Mouse (Mus musculus) naive thymus-derived CD4-positive, alpha-beta T cell, adult 5 months (primary cell): ENCODE data around the gene Alg9. TPM values are rescaled to one million over a fixed set of nuclear protein-coding genes. Genes with fewer than 3 reads are reported as not detected.

Experiments
- polyA plus RNA-seq: library from polyadenylated mRNA; unstranded; fragments of 100-300 nt; shearing (Covaris generic); gene quantifications from one replicate; pipeline ENCODE4 v1.2.1, GENCODE M21; 2017

Alg9 gene
- 22.7 TPM for polyA plus RNA-seq

DNA sequence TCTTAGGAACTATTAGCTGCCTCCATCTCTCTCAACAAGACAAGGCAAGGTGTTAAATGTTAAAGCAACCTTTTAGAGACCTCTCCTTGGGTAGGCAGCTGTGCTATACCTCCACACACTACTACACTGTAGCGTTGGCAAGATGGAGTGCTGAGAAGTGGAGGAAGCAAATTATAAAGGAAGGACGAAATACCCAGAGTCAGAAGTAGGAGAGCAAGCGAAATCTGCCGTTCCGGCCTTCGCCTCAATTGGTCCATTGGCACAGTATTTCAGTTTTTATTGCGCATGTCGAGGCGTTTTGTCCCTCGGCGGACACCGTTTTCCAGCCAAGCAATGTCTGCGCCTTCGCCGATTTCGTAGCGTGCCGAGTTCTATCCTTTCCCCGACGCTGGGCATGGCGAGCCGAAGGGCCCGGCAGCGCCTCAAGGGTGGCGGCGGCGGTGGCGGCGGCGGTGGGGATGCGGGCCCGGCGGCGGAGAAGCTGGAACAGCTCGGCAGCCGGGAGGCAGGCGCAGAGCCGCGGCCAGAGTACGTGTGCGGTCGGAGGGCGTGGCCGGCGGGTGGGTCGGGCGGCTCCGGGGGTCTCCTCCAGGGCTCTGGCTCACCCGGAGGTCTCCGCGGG, at the start of gene Alg9, which contains the start of gene 1110032A03Rik:
TSS of gene Alg9 (plus strand) at position 29 of the 622 bp plus-strand sequence.
TSS of gene 1110032A03Rik (minus strand) at position 530 of the 622 bp plus-strand sequence.

GRCm38 (mm10) chr9:50738914-50739870, 35.6 kb upstream of the Alg9 start, which contains the start of gene Dixdc1:
TSS of gene Dixdc1 (minus strand) at chr9:50739517.

DNA sequence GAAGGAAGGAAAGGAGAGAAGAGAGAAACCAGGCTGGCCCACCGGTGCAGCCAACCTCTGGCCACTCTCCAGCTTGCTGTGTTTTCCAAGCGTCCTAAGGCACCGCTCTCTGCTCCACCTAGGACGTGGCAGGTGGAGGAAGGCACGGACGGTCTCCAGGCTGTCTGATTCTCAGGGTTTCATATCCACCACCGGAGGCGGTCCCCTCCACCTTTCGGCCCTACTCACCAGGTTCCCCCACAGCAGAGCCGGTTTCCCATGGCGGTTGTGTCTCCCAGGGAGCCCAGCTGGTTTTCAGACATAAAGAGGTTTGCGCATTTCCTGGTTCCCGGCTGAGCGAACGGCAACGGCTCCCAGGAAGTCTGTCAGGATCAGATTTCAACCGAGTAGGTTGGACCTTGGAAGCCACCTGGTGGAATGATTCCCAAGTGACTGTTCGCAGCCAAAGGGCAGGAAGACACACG, 28.6 kb upstream of the Alg9 start, which contains the start of gene 2310030G06Rik:
TSS of gene 2310030G06Rik (minus strand) at position 323 of the 464 bp plus-strand sequence.

DNA sequence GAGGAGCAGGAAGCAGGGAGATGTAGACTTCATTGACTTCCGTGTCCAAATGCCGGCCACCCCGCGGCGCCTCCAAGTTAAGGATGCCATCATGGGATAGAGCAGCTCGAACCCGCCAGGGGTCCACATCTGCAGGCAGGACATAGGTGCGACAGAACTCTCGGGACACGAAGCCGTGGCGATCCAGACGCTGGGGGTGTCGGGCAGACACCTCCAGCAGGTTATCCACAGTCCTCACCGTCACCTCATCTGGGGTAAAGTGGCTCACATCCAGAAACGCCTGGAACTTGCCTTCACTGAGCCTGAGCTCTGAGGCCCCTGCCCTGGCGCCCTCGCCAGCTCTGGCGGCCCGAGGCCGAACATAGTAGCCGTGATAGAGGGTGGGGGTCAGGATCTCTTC, 23.5 kb upstream of the Alg9 start, which contains the start of gene Cryab:
TSS of gene Cryab (plus strand) at position 3 of the 400 bp plus-strand sequence.

DNA sequence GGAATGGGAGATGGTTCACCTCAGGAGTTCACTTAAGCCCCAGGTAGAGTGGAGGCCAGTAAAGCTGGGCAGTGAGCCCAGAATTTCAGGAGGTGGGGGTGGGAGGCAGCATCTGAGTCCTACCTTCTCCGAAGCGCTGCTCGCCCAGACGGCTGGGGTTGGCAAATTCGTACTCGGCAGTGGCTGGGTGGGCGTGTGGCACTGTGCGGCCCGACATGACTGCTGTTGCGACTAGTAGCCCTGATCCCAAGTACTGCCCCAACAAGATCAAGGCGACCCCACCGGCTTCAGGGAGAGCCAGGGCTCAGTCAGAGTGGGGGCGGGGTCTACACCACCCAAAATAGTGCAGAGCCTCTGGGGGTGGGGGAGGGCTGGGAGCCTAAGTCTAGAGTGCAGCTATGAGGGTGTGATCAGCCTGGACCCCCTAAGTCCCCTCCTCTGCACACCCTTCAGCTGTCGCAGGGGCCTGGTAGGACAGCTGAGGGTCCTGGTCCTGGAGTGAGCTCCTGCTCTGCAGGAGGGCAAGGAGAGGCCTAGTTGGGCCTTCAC, 22.7 kb upstream of the Alg9 start, which contains the start of gene Hspb2:
TSS of gene Hspb2 (minus strand) at position 301 of the 549 bp plus-strand sequence.

GRCm38 (mm10) chr9:50768107-50769002, 6.5 kb upstream of the Alg9 start, which contains the start of gene Fdxacb1:
TSS of gene Fdxacb1 (plus strand) at chr9:50768236.

GRCm38 (mm10) chr9:50845081-50845480, 70.3 kb downstream of the Alg9 start, which contains the start of gene Ppp2r1b:
TSS of gene Ppp2r1b (plus strand) at chr9:50845301.

Other genes starting within 250 kb of the Alg9 start
- 67.3 TPM for gene Pts, start 246.3 kb upstream of the Alg9 start, polyA plus RNA-seq
- not detected for gene Il18, start 220.2 kb upstream of the Alg9 start, polyA plus RNA-seq
- not detected for gene Bco2, start 219.8 kb upstream of the Alg9 start, polyA plus RNA-seq
- gene Tex12, start 213.7 kb upstream of the Alg9 start, polyA plus RNA-seq, result not detected
- 121 TPM for gene Sdhd, start 171.2 kb upstream of the Alg9 start, polyA plus RNA-seq
- gene Timm8b, start 171.1 kb upstream of the Alg9 start, polyA plus RNA-seq, result 60.8 TPM
- gene Pih1d2, start 157.7 kb upstream of the Alg9 start, polyA plus RNA-seq, result 0.45 TPM
- 24.3 TPM for gene Nkapd1, start 157.6 kb upstream of the Alg9 start, polyA plus RNA-seq
- gene Dlat, start 115.2 kb upstream of the Alg9 start, polyA plus RNA-seq, result 37.1 TPM
- gene Dixdc1, start 35.5 kb upstream of the Alg9 start, polyA plus RNA-seq, result not detected
- gene 2310030G06Rik, start 28.5 kb upstream of the Alg9 start, polyA plus RNA-seq, result not detected
- not detected for gene Cryab, start 23.7 kb upstream of the Alg9 start, polyA plus RNA-seq
- gene Hspb2, start 22.7 kb upstream of the Alg9 start, polyA plus RNA-seq, result not detected
- 7.6 TPM for gene Fdxacb1, start 6.8 kb upstream of the Alg9 start, polyA plus RNA-seq
- gene 1110032A03Rik, start 501 bp downstream of the Alg9 start, polyA plus RNA-seq, result 8.6 TPM
- gene Ppp2r1b, start 70.3 kb downstream of the Alg9 start, polyA plus RNA-seq, result 98.5 TPM
- gene Sik2, start 234.1 kb downstream of the Alg9 start, polyA plus RNA-seq, result 59.9 TPM